Mouse (Mus musculus) CH12.LX (cell line): Measurements from ENCODE around the gene Gamt. TPM values are rescaled to one million over a fixed set of nuclear protein-coding genes. Genes with fewer than 3 reads are reported as not detected.

Experiments
- DNase-seq: peaks from one replicate; pipeline ENCODE4 v3.0.0-alpha.2; 2013; ENCODE audit errors: extremely low read depth
- H3K27ac ChIP-seq: 2 replicates; pipeline ENCODE4 v1.5.1; 2012; ENCODE audit warnings: low read depth, mild to moderate bottlenecking, control low read depth, moderate library complexity; ENCODE audit not compliant: insufficient read depth
- H3K27me3 ChIP-seq: replicated peaks from 2 replicates; pipeline ENCODE3; 2012; ENCODE audit warnings: inconsistent platforms
- H3K36me3 ChIP-seq, 2 experiments: replicated peaks in 1 of 2; 2 replicates each; pipeline versions ENCODE3 to v1.6.1; 2012; ENCODE audit warnings: inconsistent platforms in 1 of 2, low read length in 1 of 2, mild to moderate bottlenecking in 1 of 2, mixed read lengths in 1 of 2, moderate library complexity in 1 of 2; ENCODE audit not compliant: control insufficient read depth in 1 of 2, insufficient read depth in 1 of 2
- H3K4me1 ChIP-seq, 2 experiments: 2 replicates each; pipeline ENCODE4 v1.6.1; 2012; ENCODE audit warnings: inconsistent platforms in 1 of 2, moderate library complexity in 1 of 2; ENCODE audit not compliant: insufficient read depth in 2 of 2, control insufficient read depth in 1 of 2
- H3K4me2 ChIP-seq: 2 replicates; pipeline ENCODE4 v1.6.1; 2012; ENCODE audit warnings: low read depth, mild to moderate bottlenecking, control low read depth; ENCODE audit not compliant: poor library complexity, insufficient read depth, severe bottlenecking
- H3K4me3 ChIP-seq, 3 experiments: fragments of 150-350 bp in 1 of 3; sonication (generic) in 1 of 3; replicated peaks in 1 of 3; 2 replicates each; pipeline versions ENCODE3 to v1.5.1; 2011 to 2012; ENCODE audit warnings: low read depth in 2 of 3, low read length in 2 of 3, mild to moderate bottlenecking in 2 of 3, moderate library complexity in 2 of 3, control low read depth in 1 of 3, improper control_type of control experiment in 1 of 3, inconsistent platforms in 1 of 3, mixed read lengths in 1 of 3; ENCODE audit not compliant: poor library complexity in 1 of 3
- H3K79me2 ChIP-seq: replicated peaks from 2 replicates; pipeline ENCODE4 v1.6.1; 2012; ENCODE audit warnings: mild to moderate bottlenecking, moderate library complexity; ENCODE audit not compliant: control insufficient read depth, poor library complexity, insufficient read depth, severe bottlenecking; ENCODE audit errors: extremely low read depth
- H3K9ac ChIP-seq: 2 replicates; pipeline ENCODE4 v1.6.1; 2012; ENCODE audit warnings: low read depth, mild to moderate bottlenecking, control low read depth, moderate library complexity; ENCODE audit not compliant: insufficient read depth
- H3K9me3 ChIP-seq: replicated peaks from 2 replicates; pipeline ENCODE3; 2012; ENCODE audit warnings: low read length, inconsistent platforms, mixed read lengths
- BHLHE40 ChIP-seq: IDR thresholded peaks from 2 replicates; pipeline ENCODE4 v1.6.1; 2011; ENCODE audit warnings: mild to moderate bottlenecking, low read depth, low read length, improper control_type of control experiment
- CHD1 ChIP-seq: IDR thresholded peaks from 2 replicates; pipeline ENCODE4 v1.6.1; 2012; ENCODE audit warnings: low read depth, low read length, improper control_type of control experiment, inconsistent platforms
- CHD2 ChIP-seq: IDR thresholded peaks from 2 replicates; pipeline ENCODE4 v1.6.1; 2011; ENCODE audit warnings: low read length, improper control_type of control experiment
- CTCF ChIP-seq, 2 experiments: IDR thresholded peaks in 1 of 2; conservative IDR thresholded peaks in 1 of 2; 2 replicates each; pipeline ENCODE4 v1.5.1; 2011 to 2012; ENCODE audit warnings: low read depth in 2 of 2, low read length in 2 of 2, improper control_type of control experiment in 1 of 2, inconsistent platforms in 1 of 2, mild to moderate bottlenecking in 1 of 2, moderate library complexity in 1 of 2
- E2F4 ChIP-seq: IDR thresholded peaks from 2 replicates; pipeline ENCODE4 v1.6.1; 2011; ENCODE audit warnings: low read depth, low read length, improper control_type of control experiment; ENCODE audit not compliant: insufficient replicate concordance
- ELF1 ChIP-seq: IDR thresholded peaks from 2 replicates; pipeline ENCODE4 v1.6.1; 2014; ENCODE audit warnings: low read depth, mild to moderate bottlenecking, inconsistent platforms, low read length, improper control_type of control experiment
- EP300 ChIP-seq: IDR thresholded peaks from 2 replicates; pipeline ENCODE4 v1.6.1; 2011; ENCODE audit warnings: low read length, improper control_type of control experiment
- ETS1 ChIP-seq: conservative IDR thresholded peaks from 2 replicates; pipeline ENCODE4 v1.6.1; 2012; ENCODE audit warnings: low read depth, mild to moderate bottlenecking, inconsistent platforms, low read length, improper control_type of control experiment, moderate library complexity
- GABPA ChIP-seq: IDR thresholded peaks from 2 replicates; pipeline ENCODE4 v1.6.1; 2012; ENCODE audit warnings: low read depth, low read length, improper control_type of control experiment, inconsistent platforms; ENCODE audit not compliant: insufficient replicate concordance
- HCFC1 ChIP-seq: IDR thresholded peaks from 2 replicates; pipeline ENCODE4 v1.6.1; 2012; ENCODE audit warnings: low read depth, mild to moderate bottlenecking, inconsistent platforms, low read length, improper control_type of control experiment
- IRF4 ChIP-seq: IDR thresholded peaks from 2 replicates; pipeline ENCODE4 v1.6.1; 2014; ENCODE audit warnings: low read depth, mild to moderate bottlenecking, inconsistent platforms, low read length, improper control_type of control experiment
- JUN ChIP-seq: IDR thresholded peaks from 2 replicates; pipeline ENCODE4 v1.6.1; 2011; ENCODE audit warnings: low read depth, mild to moderate bottlenecking, low read length, improper control_type of control experiment, moderate library complexity; ENCODE audit not compliant: insufficient read depth
- JUND ChIP-seq: conservative IDR thresholded peaks from 2 replicates; pipeline ENCODE4 v1.6.1; 2011; ENCODE audit warnings: low read depth, low read length, improper control_type of control experiment
- KAT2A ChIP-seq: IDR thresholded peaks from 2 replicates; pipeline ENCODE4 v1.6.1; 2012; ENCODE audit warnings: low read length, improper control_type of control experiment, inconsistent platforms; ENCODE audit not compliant: insufficient replicate concordance
- MAFK ChIP-seq: IDR thresholded peaks from 2 replicates; pipeline ENCODE4 v1.6.1; 2011; ENCODE audit warnings: low read length, improper control_type of control experiment; ENCODE audit not compliant: insufficient replicate concordance
- MAX ChIP-seq: IDR thresholded peaks from 2 replicates; pipeline ENCODE4 v1.6.1; 2011; ENCODE audit warnings: low read length, improper control_type of control experiment
- MAZ ChIP-seq: IDR thresholded peaks from 2 replicates; pipeline ENCODE4 v1.6.1; 2012; ENCODE audit warnings: low read depth, mild to moderate bottlenecking, inconsistent platforms, low read length, improper control_type of control experiment, moderate library complexity
- MEF2A ChIP-seq: IDR thresholded peaks from 2 replicates; pipeline ENCODE4 v1.6.1; 2014; ENCODE audit warnings: low read depth, mild to moderate bottlenecking, inconsistent platforms, low read length, improper control_type of control experiment, borderline replicate concordance
- MXI1 ChIP-seq: IDR thresholded peaks from 2 replicates; pipeline ENCODE4 v1.6.1; 2011; ENCODE audit warnings: mild to moderate bottlenecking, low read depth, low read length, improper control_type of control experiment
- MYC ChIP-seq: IDR thresholded peaks from 2 replicates; pipeline ENCODE4 v1.6.1; 2011; ENCODE audit warnings: low read depth, mild to moderate bottlenecking, improper control_type of control experiment, low read length
- NELFE ChIP-seq: IDR thresholded peaks from 2 replicates; pipeline ENCODE4 v1.6.1; 2011; ENCODE audit warnings: low read depth, low read length, improper control_type of control experiment
- NRF1 ChIP-seq: IDR thresholded peaks from 2 replicates; pipeline ENCODE4 v1.6.1; 2014; ENCODE audit warnings: low read depth, mild to moderate bottlenecking, inconsistent platforms, low read length, improper control_type of control experiment, moderate library complexity
- PAX5 ChIP-seq: IDR thresholded peaks from 2 replicates; pipeline ENCODE4 v1.6.1; 2012; ENCODE audit warnings: low read length, inconsistent platforms, mixed read lengths
- POLR2A ChIP-seq: IDR thresholded peaks from 2 replicates; pipeline ENCODE4 v1.6.1; 2011; ENCODE audit warnings: low read depth, mild to moderate bottlenecking, improper control_type of control experiment, low read length
- POLR2AphosphoS2 ChIP-seq: IDR thresholded peaks from 2 replicates; pipeline ENCODE4 v1.6.1; 2011; ENCODE audit warnings: low read depth, low read length, improper control_type of control experiment
- RAD21 ChIP-seq: IDR thresholded peaks from 2 replicates; pipeline ENCODE4 v1.6.1; 2011; ENCODE audit warnings: low read depth, mild to moderate bottlenecking, low read length, improper control_type of control experiment, moderate library complexity
- RCOR1 ChIP-seq: conservative IDR thresholded peaks from 2 replicates; pipeline ENCODE4 v1.6.1; 2012; ENCODE audit warnings: low read depth, mild to moderate bottlenecking, inconsistent platforms, low read length, improper control_type of control experiment
- SIN3A ChIP-seq: IDR thresholded peaks from 2 replicates; pipeline ENCODE4 v1.6.1; 2012; ENCODE audit warnings: low read length, improper control_type of control experiment, inconsistent platforms
- SMC3 ChIP-seq: IDR thresholded peaks from 2 replicates; pipeline ENCODE4 v1.6.1; 2011; ENCODE audit warnings: low read depth, low read length, improper control_type of control experiment
- TBP ChIP-seq: conservative IDR thresholded peaks from 2 replicates; pipeline ENCODE4 v1.6.1; 2011; ENCODE audit warnings: low read depth, low read length, improper control_type of control experiment
- TCF12 ChIP-seq: IDR thresholded peaks from 2 replicates; pipeline ENCODE4 v1.6.1; 2014; ENCODE audit warnings: low read depth, mild to moderate bottlenecking, inconsistent platforms, low read length, improper control_type of control experiment
- UBTF ChIP-seq: IDR thresholded peaks from 2 replicates; pipeline ENCODE4 v1.6.1; 2012; ENCODE audit warnings: low read depth, mild to moderate bottlenecking, inconsistent platforms, low read length, improper control_type of control experiment, moderate library complexity
- USF1 ChIP-seq: IDR thresholded peaks from 2 replicates; pipeline ENCODE4 v1.6.1; 2014; ENCODE audit warnings: low read depth, mild to moderate bottlenecking, inconsistent platforms, low read length, improper control_type of control experiment
- USF2 ChIP-seq: conservative IDR thresholded peaks from 2 replicates; pipeline ENCODE4 v1.6.1; 2011; ENCODE audit warnings: low read depth, low read length, improper control_type of control experiment
- ZC3H11A ChIP-seq: IDR thresholded peaks from 2 replicates; pipeline ENCODE4 v1.6.1; 2012; ENCODE audit warnings: low read depth, mild to moderate bottlenecking, inconsistent platforms, low read length, improper control_type of control experiment
- ZKSCAN1 ChIP-seq: IDR thresholded peaks from 2 replicates; pipeline ENCODE4 v1.6.1; 2012; ENCODE audit warnings: low read depth, inconsistent platforms, low read length, improper control_type of control experiment, borderline replicate concordance
- ZMIZ1 ChIP-seq: IDR thresholded peaks from 2 replicates; pipeline ENCODE4 v1.6.1; 2012; ENCODE audit warnings: low read depth, mild to moderate bottlenecking, inconsistent platforms, low read length, improper control_type of control experiment
- ZNF384 ChIP-seq: IDR thresholded peaks from 2 replicates; pipeline ENCODE4 v1.6.1; 2012; ENCODE audit warnings: low read depth, low read length, improper control_type of control experiment, inconsistent platforms
- dilution Hi-C: fragments of 300-500 bp; cut with MboI; formaldehyde crosslinking; loops from 2 replicates; pipeline ENCODE4 v1.14.3; 2020; ENCODE audit warnings: low sequenced_read_pairs; ENCODE audit not compliant: extremely low pct_unique_long_range_greater_than_20kb, extremely low pct_ligation_motif_present
- in situ Hi-C: fragments of 300-500 bp; cut with MboI; formaldehyde crosslinking; loops from 3 replicates; pipeline ENCODE4 v1.14.3; 2019; ENCODE audit warnings: low sequenced_read_pairs, low pct_ligation_motif_present, low pct_unique_long_range_greater_than_20kb, mixed read lengths
- polyA plus RNA-seq: library from polyadenylated mRNA; unstranded; fragments of >175 nt; gene quantifications from 2 replicates; pipeline ENCODE4 v1.2.1, GENCODE M21; 2012; ENCODE audit warnings: low read depth; ENCODE audit not compliant: insufficient read length
- total RNA-seq, 2 experiments: library from RNA; depleted of rRNA; stranded (reverse); fragments of 300-350 nt in 1 of 2; fragments of >200 nt in 1 of 2; gene quantifications; 2 replicates each; pipeline ENCODE4 v1.2.3; 2012 to 2014

Gamt gene
- total and polyA plus RNA-seq, 3 experiments: 0.24 to 0.30 TPM; not detected in 1

DNA sequence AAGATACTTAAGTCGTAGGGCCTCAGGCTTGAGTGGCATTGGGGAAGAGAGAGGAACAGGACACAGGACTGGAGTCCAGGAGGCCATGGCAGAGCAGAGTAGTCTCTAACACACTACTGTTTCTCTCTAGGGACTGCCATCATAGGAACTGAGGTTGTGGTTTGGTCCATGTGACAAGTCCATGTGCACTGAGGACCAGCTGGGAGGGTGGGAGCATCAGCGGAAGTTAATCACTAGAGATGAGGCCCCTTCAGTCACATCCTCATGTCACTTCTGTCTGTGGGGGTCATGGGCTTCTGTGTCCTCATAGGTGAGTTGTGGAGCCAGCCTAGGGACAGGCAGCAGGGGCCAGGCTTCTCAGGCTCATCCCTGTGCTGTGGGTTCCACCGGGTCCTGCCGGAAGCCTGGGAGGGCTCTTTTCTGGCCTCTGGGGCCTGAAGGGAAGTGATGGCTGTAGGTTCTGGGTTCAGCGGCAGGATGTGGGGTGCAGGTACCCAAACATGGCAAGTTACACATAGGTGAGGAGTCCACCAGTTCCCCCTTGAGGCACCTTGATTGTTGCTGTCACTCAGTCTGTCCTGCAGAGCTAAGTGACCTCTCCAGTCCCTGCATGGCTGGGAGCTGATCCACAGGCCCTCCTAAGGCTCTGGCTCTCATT lies 10.5 kb upstream of the Gamt start:
- Histone ChIP-seq H3K27ac (peak overlapping the region; percentile 50), H3K27me3 (no peaks in the 10 kb centered on the region), H3K9me3 (no peaks in the 10 kb centered on the region)
- dilution Hi-C loops: no loop called here
- TF ChIP-seq CHD2 (no peak), POLR2AphosphoS2 (no peak), RCOR1 (no peak), IRF4 (no peak), ETS1 (peak; percentile 66), NELFE (no peak), JUND (no peak), E2F4 (no peak), ELF1 (no peak), USF1 (no peak), KAT2A (no peak), SMC3 (no peak), MXI1 (peak; percentile 85), JUN (no peak), MAFK (no peak), MAX (peak; percentile 76), POLR2A (no peak), HCFC1 (no peak), EP300 (0 out of 2 replicates have a peak, but pooled peaks have one; percentile 11), ZNF384 (no peak), MYC (peak; percentile 72), GABPA (no peak), PAX5 (no peak), MEF2A (no peak), CHD1 (no peak), TBP (no peak), RAD21 (no peak), CTCF (conservative IDR thresholded peaks at IDR 0.05 in 1 of 2, IDR thresholded peaks at IDR 0.05 in 1 of 2; ENCODE audit: low read depth in 2 of 2, low read length in 2 of 2) (no peak), ZKSCAN1 (no peak), ZC3H11A (no peak), UBTF (no peak), NRF1 (no peak), ZMIZ1 (no peak), BHLHE40 (peak; percentile 70), TCF12 (no peak), MAZ (no peak), USF2 (no peak), SIN3A (peak; percentile 36; the same call in 1 of the 2 replicates)
- TF ChIP-seq, all 38 proteins: peak for 7
- Histone ChIP-seq H3K9ac (0 out of 2 replicates have a peak overlapping the region, but pooled peaks have one; percentile 10), H3K4me1 (peaks cover 45 to 74% of the 10 kb centered on the region in 2 experiments), H3K4me3 (peak overlapping the region in 1 of 3 experiments; percentile 9), H3K4me2 (0 out of 2 replicates have a peak overlapping the region, but pooled peaks have one; percentile 5), H3K79me2 (peaks cover 85% of the 10 kb centered on the region), H3K36me3 (peaks cover 44 to 79% of the 10 kb centered on the region in 2 experiments)
- in situ Hi-C loops: no loop called here
- DNase-seq: peak; percentile 67
